Mouse (Mus musculus) lung, postnatal 0 days (tissue): ENCODE data around the gene Mlc1.

Source experiments
- CTCF ChIP-seq: IDR thresholded peaks from 2 replicates; pipeline ENCODE4 v1.5.1; 2016; ENCODE audit warnings: antibody characterized with exemption, mild to moderate bottlenecking
- EP300 ChIP-seq: IDR thresholded peaks from 2 replicates; pipeline ENCODE4 v1.6.1; 2016; ENCODE audit warnings: antibody characterized with exemption, mild to moderate bottlenecking, control low read depth

DNA sequence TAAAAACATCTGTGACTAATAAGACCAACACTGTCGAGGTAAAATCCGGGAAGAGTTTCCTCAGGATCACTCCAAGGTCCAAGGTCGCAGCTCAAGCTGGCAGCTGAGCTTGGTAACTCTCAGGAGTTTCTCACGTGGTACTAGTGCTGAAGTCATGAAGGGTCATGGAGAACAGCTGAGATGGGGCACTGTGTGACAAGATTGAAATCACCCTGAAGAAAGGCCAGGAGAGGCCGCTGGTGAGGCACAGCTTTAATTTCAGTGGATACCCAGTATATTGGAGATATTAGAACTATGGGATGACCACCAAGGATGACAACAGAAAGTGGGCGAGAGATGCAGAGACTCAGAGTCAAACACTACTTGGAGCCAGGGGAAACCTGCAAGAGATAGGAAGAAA is 32.0 kb downstream of the Mlc1 start:
- no peak for TF ChIP-seq EP300
- peak; percentile 22 for TF ChIP-seq CTCF
